Mouse (Mus musculus) spleen, adult 2 months (tissue): ENCODE measurements at regions not wholly inside any gene's neighbourhood (a gene's known extent, or its start where the extent isn't known, plus 50 kb on each side); places are given as distances from the start of the nearest gene placed in this dataset.

Experiments
- CTCF ChIP-seq: fragments of 200-500 bp; IDR thresholded peaks from 2 replicates; pipeline ENCODE4 v1.5.1; 2011; ENCODE audit warnings: mild to moderate bottlenecking, inconsistent platforms; ENCODE audit not compliant: insufficient read depth, insufficient read length, insufficient replicate concordance; ENCODE audit errors: extremely low read depth
- POLR2A ChIP-seq: fragments of 200-500 bp; IDR thresholded peaks from 2 replicates; pipeline ENCODE4 v1.6.1; 2011; ENCODE audit warnings: low read depth, low read length, inconsistent platforms

DNA sequence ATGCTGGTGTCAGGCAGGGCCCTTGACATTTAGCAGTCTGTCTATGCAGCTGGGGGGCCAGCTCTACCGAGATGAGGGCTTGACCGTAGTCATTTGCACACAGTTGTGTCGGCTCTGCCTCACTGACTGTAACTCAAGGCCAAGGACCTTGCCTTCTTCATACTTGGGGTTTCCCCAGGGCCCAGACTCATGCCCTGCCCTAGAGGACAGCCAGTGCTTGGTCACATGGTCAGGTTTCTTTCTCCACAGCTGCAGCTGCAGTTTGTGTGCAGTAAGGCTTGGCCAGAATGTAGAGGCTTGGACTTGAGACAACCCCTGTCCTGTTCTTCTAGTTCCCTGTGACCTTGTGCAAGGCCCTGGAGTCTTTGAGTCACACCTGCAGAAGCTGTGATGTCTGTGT is 68.7 kb upstream of the Id2 start:
- no peak for TF ChIP-seq CTCF
- TF ChIP-seq POLR2A: no peak
